Mouse (Mus musculus) megakaryocyte, adult 5-6 weeks (primary cell): ENCODE results near the gene Eed. TPM values are rescaled to one million over a fixed set of nuclear protein-coding genes. Genes with fewer than 3 reads are reported as not detected.
"Not testable (repeated sequence)": the region's sequence is repeated elsewhere in the genome, so short reads cannot be mapped to it uniquely, and the experiment has no call there.

Source experiments
- ATAC-seq: 2 replicates; pipeline ENCODE4 v1.8.0; 2016; ENCODE audit warnings: mild to moderate bottlenecking, inconsistent platforms; ENCODE audit not compliant: poor library complexity, severe bottlenecking
- total RNA-seq, 2 experiments: library from RNA; stranded (forward) in 1 of 2; stranded (reverse) in 1 of 2; fragments of 153-499, 151-499 nt in 1 of 2; fragments of 221-1000, 200-1000 nt in 1 of 2; gene quantifications; 2 replicates each; pipeline versions ENCODE4 v1.2.3 to v1.2.4; 2015 to 2017

The Eed gene
- 126 and 156 TPM in 2 replicates for total RNA-seq (2015)
- total RNA-seq (2017) = 114 and 124 TPM in 2 replicates

DNA sequence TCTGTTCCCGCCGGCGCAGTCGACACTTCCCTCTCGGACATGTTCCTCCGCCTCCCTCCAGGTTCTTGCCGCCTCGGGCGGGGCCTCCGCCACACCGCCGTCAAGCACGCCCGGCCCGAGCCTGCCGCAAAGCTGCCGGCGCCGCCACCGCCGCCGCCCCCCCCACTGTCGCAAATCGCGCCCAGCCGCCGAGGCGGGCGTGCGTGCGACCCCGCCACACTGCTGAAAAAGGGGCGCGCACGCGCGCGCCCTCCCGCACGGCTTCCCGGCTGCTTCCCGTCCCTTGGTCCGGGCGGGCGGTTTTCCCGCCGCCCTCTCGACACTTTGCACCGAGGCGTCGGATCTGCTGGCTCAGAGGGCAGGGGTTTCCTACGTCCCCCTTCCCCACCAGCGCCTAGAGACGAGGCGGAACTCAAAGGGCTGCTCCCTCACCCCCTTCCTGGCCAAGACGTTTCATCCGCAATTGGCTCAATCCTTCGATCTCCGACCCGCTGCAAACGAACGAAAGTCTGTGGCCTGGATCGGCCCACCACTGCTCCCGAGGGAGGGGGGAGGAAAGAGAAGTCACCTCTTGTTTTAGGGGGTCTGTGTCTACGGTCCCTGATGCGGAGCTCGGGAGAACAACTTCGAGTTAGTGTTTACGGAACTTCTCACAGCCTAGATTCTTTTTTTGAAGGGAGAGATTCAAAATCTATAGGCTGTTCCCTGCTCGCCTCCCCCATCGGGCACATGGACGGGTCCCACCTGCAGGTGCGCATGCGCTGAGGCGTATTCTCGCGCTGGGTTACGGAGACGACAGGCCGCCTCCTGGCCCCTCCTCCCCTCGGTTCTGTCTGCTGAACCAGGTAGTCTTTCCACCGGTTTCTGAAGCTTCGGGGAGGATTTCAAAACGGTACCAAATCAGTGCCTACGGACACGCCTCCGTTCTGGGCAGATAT, at the start of gene Eed:
Gene Eed (minus strand): TSS at position 499 of the 938 bp plus-strand sequence.
- peak; percentile 89 for ATAC-seq

DNA sequence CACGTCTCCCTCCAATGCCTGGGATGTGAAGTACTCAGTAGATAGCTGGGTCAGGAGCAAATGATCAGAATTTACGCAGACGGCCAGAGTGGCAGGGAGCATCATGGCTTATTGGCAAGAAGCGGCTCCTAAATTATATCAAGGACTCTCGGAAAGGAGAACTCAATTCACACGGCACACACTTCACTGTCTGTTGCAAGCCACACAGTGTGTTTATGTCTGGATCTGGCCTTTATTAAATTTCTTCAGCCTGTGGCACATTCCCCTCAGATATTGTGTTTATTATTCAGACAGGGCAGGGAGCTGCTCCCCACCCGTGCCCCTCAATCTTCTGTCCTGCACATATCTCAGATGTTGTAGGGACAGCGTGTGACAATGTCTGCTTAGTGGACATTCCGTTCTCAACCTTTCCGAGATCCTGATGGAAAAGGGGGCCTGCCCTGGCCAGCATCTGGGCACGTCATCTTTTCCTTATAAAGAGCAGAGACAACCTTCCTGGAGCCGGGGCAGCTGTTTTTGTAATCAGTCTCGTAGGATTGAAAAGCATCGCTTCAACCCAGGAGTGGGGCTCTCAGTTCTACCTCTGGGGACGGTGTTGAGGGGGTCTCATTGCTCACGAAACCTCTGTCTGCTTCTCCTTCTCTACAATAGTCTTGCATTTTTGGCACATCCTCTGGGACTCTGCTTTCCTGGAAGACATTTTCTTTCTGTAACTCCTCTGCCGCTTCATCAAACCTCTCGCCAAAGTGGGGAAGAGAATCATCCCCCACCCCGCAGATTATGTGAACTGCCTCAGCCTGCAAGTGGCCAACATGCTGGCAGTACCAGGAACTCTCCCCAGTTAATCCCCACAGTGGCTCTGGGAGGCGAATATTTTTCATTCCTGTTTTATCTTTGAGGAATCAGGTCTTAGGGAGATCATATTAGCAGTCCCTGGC, 49.0 kb upstream of the Eed start:
- ATAC-seq = no peak

DNA sequence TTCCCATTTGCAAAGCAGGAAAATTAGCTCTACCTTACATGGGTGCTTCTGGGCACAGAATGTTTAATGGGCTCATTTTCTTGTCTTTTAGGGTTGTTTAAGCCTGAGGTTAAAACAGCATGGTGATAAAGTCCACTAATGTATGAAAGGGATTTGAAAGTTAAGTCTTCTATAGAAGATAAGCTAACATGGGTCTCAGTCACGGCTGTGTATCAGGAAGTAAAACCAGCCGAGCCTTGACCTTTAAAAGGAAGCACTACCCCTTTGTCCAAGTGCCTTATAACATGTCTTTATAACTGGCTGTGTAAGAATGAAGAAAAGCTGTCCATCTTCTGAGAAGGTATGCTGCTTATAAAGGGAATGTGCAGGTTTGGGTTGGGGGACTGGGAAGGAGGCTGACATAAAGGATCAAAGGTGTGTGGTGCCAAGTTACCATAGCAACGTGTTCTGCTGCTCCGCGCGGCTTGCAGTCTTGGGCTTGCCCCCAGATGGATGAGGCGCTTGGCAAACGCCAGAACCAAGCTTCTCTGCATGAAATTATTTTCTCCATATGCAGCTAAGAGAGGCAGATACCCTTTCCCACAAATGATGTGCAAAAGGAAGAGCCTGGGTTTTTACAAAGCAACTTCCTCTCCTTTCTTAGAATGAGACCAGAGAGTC, 48.2 kb upstream of the Eed start:
- peak; percentile 53 for ATAC-seq

DNA sequence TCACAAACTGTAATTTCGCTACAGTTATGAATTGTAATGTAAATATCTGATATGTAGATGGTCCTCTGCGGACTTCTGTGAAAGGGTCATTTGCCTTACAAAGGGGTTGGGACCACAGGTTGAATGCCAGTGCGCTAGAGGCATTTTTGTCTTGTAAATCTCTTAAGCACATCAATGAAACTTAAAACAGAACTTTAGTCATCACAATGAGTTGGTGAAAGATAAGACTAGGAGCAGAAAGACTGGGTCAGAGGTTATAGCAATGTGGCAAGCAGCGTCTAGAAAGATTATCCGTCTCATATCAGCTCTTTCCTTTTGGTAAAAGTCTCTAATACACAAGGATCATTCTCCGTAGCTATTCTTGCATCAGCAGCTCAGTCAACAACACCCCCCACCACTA, 44.2 kb upstream of the Eed start:
- no peak for ATAC-seq

DNA sequence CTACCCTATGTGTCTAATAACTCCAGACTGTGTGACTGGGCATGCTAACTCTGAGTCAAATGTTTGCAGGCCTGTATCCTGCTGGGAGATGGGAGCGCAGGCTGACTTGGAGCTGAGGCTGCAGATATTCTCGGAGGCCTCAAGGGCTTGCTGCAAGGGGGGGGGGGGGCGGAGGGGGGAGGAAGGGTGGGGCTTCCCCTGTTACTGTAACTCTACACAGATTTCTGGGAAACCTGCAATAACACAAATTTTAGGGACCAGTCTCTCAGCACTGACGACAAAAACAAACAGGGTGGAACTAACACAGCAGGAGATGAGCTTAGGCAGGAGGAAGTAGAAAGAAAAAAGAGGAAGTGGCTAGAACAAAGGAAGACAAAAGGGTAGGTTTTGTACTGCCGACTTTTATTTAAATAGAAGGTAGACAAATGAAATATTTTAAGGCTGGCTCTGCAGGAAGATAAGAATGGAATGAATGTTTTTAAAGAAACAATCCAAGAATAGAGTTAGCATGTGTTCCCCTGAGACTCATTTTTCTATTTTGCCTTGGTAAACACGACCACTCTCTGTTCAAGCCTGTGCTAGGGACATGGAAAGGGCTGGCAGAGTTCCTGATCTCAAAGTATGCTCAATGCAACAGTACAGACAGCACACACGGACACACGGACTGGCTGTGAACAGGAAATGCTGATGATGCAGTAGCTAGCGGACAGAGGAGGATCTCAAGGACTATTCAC, 42.4 kb upstream of the Eed start:
- peak; percentile 64 for ATAC-seq

DNA sequence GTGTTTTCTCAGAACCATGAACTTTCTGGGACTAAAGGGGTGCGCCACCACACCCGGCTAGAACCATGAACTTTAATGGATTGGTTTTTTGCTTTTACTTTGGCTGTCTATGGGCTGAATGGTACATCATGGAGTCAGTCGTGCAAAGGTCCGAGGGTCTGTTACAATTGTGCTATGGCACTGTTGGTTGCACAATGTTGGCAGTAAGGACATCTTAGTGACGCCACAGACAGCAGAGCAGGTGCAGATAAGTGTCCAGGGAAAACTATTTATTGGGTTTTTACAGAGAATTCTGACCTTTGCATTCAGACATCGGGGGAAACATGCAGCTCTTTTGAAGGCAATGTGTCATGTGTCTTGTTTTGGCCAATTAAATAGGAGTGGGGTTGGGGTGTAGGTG, 39.5 kb upstream of the Eed start:
- no peak for ATAC-seq

DNA sequence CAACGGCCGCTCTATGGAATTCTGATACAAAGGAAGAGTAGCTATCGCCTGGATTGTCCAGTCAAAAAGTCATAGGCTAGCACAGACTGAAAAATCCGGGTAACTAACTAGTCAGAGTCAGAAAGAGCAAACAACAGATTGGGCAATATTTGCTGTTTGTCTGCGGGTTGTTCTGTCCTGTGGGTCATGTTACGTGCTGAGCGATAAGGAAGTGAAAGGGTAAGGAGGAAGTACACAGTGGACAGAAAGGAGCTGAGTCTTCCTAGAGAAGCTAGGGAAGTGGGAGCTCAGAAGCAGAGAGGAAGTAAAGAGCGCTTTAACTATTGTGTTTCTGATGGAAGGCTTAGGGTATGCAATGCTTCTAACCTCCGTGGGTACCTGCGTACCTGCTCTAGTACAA, 38.8 kb upstream of the Eed start:
- ATAC-seq = peak; percentile 80

DNA sequence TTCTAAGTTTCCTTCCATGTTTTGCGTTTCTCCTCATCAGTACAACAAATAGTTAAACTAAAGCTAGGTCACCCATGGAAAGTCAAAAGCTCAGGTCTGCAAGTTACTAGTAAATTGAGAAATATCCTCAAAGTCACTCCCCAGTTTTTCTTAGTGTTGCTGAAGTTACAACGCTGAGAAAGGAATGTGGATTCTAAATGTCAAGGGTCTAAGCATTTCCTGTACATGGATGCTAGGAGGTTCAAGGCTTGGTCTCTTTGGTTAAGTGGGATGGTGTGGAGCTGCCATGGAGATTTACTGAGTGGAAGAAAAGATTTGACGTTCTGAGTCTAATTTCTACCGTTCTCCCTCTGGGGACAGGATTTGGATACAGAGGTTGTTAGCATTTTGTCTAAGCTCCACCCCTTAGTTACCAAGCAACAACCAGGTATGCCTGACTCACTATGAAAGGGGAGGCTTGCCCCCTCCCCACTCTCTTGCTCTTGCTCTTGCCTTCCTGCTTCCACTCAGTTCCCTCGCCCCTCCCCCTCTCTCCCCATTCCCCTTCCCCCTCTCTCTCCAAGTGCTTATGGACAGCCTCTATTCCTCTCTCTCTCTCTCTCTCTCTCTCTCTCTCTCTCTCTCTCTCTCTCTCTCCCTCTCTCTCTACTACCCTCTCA, 36.3 kb upstream of the Eed start:
- ATAC-seq = no peak

DNA sequence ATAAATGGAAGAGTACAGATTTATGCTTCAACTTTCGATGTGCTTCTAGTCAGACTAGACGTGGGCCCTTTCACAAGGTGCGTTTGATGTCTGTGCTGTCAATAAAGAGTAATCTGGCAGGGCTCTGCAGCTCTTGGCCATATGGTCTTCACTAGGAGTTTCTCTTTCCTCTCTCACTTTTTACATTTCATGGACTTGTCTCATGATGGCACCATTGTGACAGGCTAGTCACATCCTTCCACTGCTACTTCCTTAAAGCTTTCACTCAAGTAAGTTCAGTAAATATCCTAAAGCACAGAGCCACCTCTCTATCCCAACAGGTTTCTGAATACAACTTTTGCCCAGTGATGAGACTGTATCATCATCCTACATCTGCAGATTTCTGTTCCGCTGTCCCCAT, 35.7 kb upstream of the Eed start:
- ATAC-seq = peak; percentile 63

DNA sequence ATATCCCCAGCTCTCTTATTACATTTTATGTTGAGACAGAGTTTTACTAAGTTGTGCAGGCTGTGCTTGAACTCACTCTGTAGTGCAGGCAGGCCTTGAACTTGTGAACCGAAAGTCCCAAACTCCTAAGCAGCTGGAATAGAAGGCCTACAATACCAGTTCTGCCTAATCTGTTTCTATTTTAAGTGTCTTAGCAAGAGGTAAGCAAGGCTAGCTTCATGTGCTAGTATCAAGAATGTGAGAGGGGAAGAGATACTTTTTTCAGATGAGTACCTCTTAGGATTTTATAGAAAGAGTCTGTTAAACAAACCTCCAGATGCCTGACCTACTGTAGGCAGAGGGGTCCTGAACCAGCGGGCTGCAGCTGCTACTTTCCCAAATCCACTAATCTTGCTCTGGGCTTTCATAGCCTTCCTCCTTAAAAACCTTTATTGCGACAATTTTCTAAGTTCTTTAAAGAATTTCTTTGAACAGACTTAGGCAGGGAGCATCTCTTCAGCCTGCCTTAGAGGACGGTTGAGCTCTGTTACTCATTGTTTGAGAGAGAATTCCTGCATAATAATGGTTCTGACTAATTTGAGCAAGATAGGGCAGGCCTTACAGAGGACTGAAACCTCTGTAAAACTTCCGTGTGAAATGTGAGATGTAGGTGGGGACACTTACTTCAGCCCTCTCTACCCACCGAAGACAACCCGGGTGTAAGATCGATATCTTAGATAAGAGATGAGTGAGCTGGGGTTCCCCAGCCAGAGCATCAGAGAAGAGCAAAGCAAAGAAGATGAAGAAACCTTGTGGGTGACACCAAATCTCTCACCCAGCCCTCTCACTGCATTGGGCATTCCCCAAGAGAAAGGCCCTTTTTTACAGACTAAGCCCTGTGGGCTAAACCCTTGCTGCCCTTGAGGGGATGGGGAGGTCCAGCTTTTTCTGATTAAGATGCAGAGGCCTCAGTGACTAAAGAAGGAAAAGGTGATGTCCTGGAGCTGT, 26.2 kb upstream of the Eed start:
- ATAC-seq = peak; percentile 64

DNA sequence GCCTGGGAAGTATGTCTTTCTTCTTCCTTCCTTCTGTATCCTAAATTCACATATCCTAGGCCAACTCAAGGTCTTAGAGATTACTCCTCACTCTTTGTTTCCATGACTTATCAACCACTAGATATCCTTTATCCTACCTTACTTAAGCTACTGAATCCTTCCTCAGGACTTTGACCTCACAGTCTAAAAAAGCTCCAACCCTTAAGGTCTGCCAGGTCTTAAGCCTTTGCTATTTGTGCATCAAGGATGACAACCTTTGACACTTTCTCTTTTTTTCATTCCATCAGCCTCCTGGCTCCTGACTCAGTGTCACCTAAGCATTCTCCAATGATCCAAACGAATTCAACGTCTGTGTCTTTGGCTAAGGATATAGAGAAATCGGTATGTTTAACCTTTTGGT, 24.0 kb upstream of the Eed start:
- no peak for ATAC-seq

DNA sequence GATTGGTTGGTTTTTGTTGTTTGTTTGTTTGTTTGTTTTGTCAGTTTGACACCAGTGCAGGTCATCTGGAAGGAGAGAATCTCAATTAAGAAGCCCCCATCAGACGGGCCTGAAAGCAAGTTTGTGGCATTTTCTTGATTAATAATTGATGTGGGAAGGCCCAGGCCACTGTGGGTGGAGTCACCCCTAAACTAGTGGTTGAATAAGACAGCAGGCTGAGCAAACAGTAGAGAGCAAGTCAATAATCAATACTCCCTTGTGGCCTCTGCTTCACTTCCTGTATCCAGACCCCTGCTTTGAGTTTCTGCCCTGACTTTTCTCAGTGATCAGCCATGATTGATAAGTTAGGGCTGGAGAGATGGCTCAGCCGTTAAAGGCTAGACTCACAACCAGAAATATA, 21.6 kb upstream of the Eed start:
- ATAC-seq = no peak

DNA sequence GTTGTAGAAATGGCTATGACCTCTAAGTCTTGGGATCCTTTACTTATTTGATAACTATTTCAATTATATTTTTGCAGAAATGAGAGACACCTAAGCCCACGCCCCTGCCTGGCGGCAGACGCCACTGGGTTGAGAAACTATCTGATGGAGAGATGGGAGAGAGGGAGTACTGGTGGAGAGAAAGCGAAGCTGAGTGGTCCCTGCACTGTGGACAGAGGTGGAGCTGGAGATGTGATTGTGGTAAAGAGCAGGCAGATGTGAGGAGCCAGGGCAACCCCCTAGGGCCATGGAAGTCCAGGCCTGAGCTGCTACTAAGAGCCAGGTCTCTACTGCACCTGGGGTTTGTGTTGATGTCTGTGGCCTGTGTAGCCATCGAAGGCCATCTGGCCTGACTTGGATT, 18.7 kb upstream of the Eed start:
- ATAC-seq = no peak

DNA sequence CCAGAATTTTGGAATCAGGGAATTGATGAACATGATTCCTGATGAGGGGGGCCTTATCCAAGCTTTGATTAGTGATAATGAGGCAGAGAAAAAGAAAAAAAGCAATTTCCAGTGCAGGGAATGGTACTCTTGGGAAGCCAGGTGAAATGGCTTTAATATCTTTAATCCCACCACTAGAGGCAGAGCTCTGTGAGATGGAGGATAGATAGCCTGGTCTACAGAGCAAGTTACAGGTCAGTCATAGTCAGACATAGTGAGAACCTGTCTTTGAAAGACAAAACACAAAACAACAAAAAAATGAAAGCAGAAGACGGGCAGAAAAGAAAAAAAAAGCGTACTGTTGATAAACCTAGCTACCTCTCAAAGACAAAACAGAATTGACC, 17.8 kb upstream of the Eed start:
- no peak for ATAC-seq

DNA sequence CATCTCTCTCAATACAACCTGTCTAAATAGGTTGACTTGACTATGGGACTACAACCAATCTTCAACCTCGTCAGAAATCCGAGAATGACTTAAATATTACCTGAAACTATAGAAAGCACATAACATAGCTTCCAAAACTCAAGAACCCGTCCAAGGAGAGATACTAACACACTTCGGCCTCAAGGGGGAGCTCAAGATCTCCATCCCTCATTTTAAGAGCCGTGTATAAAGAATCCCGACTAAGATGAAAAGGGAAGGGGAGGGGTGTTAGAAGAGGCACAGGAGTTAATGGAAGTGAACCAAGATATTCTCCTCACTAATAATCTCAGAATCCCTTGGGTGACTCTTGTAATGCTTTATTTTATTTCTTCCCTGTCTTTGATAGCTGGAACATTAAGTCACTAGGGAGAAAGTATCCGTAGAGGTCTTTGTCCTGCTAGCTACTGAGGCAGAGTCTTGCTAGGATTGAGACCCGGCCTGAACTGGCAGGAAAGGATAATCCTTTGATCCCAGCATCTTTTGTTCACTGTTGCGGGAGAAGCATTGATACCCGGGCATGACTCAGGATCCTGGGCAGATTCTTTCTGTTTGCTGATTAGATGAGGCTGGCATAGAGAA, 17.3 kb upstream of the Eed start:
- ATAC-seq = peak; percentile 92

DNA sequence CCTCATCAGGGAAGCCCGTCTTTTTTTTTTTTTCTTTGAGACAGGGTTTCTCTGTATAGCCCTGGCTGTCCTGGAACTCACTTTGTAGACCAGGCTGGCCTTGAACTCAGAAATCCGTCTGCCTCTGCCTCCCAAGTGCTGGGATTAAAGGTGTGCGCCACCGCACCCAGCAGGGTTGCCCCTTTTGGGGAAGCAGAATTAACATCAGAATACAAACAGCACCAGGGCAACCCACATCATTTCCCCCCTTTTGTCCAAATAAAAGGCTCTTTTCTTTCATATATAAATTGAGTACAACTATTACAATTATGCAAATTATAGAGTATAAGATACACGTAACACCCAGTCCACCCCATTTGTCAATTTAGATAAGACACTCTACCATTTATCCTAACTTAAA, 16.7 kb upstream of the Eed start:
- ATAC-seq = not testable (repeated sequence)

DNA sequence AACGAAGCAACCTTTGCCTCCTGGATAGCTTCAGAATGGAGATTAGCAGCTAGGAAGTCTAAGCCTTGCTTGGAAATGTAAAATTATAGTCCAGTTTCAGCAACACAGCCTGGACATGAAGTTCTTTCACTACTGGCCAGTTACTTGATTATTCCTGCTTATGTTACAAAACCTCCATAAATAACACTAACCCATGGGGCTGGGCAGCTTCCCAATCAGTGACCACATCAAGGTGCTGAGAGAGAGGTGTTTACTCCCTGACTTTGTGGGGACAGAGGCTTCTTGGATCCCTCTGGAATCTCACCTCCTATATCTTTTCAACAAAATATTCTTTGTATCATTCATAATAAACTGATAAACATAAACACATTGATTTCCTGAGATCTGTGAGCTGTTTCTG, 12.3 kb upstream of the Eed start:
- no peak for ATAC-seq

DNA sequence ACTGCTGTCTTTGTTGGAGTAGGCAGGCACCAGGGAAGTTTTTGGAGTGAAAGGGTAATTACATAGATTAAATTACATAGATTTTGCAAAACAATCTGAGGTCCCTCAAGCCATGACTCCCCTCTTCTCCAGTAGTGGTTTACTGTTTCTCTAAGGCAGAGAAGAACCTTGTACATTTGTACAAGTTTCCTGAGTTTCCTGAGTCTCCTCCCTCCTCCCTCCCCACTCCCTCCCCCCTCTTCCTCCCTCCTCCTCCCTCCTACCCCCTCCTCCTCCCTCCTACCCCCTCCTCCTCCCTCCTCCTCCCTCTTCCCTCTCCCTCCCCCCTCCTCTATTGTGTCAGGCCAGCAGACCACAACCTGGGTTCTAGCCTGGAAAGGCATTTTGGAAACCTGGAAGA, 3.6 kb upstream of the Eed start:
- ATAC-seq = no peak
